Mouse (Mus musculus) lung, adult 2 months (tissue): ENCODE measurements around the gene Zyx.

ENCODE experiments used
- CTCF ChIP-seq: fragments of 200-500 bp; IDR thresholded peaks from 2 replicates; pipeline ENCODE4 v1.5.1; 2011; ENCODE audit warnings: mild to moderate bottlenecking, low read length, control low read depth; ENCODE audit not compliant: insufficient read depth
- POLR2A ChIP-seq: fragments of 200-500 bp; IDR thresholded peaks from 2 replicates; pipeline ENCODE4 v1.6.1; 2011; ENCODE audit warnings: low read depth, mild to moderate bottlenecking, control low read depth, low read length, borderline replicate concordance; ENCODE audit errors: extremely low read depth

DNA sequence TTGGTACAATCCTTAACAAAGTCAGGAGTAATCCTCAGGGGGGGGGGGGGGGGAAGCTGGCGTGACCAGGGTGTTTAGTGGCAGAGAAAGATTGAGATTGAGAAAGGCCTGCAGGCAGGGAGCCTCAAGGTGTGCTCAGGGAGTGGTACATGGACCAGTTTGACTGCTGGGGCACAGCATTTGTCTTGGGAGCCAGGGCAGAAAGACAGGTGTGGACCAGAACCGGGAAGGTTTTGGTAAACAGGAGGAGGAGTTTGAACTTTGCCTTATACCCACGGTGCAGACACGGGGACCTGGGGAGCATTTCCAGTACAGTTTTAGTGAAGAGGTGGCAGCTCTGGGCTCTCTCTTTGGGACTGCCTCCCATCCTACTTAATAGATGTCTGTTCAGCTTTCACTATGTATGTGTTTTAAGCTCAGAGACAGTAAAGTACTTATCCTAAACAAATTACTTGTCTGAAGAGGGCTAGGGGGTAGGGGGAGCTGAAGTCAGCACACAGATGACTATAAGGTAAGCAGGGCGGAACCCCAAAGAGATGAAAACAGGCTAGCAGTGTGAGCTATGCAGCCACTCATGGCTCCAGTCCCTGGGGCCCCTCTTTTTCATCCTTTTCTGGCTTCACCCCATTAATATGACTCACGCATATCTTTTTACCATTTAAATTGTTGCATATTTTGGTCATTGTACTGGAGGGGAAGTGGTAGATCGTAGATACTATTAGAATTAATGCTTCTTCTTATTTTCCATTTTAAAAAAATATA is 24.4 kb downstream of the Zyx start:
- TF ChIP-seq POLR2A (no peak), CTCF (no peak)
